Mouse (Mus musculus) liver (tissue): ENCODE results near the gene Zfp991.
A peak's percentile ranks its signal among the peaks of the same experiment; 100 is the strongest.
"Not testable (repeated sequence)": the region's sequence is repeated elsewhere in the genome, so short reads cannot be mapped to it uniquely, and the experiment has no call there.

Experiments
- DNase-seq: peaks from one replicate; pipeline ENCODE4 v3.0.0-alpha.2; 2020; ENCODE audit warnings: mixed read lengths

The Zfp991 gene

DNA sequence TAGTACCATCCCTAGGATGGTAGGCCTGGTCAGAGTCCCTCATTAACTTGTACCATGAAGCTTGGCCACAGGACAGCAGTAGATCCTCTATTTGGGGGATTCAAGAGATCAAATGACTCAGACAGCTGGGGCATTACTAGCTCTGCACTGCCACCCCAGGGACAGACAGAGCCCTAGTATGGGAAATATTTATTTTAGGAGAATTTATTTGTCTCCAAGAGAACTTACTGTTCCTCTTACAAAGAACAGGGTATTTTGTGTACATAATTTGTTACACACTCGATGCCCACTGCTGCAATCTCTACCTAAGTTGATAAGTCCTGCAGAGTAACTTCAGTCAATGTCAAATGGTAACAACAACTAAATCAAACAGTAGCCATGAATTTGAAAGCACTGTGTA lies 55.0 kb downstream of the Zfp991 start:
- not testable (repeated sequence) for DNase-seq

DNA sequence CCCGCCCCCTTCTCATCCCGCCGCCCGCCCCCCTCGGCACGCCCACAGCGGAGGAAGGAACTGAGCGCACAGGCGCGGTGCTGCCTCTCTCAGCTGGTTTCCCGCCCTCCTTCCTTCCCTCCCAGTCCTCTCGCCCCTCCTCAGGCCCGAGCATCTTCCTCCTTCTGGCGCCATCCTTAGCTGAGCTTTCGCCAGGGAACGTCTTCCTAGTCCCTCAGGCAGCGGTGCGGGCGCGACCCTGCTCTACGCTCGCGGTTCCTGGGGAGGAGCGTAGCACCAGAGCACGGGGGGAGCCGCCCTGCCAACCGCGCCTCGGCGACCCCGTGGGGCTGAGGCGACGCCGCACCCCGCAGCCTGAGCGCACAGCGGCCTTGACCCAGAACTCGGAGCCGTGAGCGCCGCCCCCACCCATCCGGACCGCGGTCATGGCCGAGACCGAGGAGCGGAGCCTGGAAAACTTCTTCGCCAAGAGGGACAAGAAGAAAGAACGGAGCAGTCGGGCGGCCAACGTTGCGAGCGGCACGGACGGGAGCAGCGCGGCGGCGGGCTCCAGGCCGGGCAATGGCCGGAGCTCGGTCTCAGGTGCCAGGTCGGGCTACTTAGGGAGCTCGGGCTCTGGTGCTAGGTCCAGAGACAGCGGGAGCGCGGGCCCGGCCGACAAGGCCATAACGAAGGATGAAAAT lies 55.6 kb downstream of the Zfp991 start:
- peak; percentile 4 for DNase-seq

DNA sequence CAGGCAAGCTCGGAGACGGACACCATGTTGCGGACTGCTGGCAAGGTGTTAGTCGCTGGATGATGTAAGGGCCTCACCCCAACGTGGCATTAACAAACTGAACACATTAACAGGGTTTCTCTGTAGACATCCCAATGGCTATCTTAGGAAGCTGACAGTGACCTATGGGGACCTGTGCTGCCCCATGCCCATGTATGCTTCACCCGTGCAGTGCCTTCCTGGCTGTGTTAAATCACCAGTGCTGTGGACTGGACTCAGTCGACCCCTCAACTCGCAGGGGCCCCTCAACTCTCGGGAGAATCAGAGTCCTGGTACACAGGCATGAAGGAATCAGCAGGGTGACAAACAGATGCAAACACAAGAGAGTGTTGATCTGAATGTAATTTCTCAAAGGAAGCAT lies 63.3 kb downstream of the Zfp991 start:
- not testable (repeated sequence) for DNase-seq

GRCm38 (mm10) chr4:147197210-147197609 lies 65.4 kb downstream of the Zfp991 start:
- not testable (repeated sequence) for DNase-seq

DNA sequence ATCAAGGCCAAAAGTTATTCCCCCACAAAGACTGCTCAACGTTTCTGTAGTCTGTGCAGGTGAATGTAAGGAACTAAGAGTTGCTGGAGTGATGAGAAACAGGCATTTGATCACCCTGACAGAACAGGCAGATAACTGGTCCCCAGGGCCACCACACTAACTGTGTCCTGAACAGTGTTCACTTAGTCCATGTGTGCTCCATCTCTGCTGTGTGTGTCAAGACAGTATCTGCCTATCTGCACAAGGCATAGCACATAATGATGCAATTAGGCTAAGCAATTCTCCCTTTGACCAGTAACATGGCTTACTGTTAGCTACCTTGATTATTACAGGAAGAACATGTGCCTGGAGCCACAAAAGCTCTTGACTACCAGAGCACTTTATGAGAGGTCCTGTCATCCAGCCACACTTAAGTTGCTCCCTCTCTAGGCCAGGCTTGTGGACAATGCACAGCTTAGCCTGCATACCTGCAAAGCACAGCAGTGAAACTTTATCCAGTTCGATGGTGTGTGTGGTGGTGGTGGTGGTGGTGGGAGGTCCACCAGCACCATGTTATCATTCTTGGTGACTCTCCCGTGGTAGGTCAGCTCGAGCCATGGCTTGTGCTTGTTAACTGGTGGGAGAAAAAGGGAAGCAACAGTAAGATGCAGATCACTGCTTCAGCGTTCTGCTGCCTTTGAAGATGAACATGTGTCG lies 67.4 kb downstream of the Zfp991 start:
- DNase-seq, result not testable (repeated sequence)

DNA sequence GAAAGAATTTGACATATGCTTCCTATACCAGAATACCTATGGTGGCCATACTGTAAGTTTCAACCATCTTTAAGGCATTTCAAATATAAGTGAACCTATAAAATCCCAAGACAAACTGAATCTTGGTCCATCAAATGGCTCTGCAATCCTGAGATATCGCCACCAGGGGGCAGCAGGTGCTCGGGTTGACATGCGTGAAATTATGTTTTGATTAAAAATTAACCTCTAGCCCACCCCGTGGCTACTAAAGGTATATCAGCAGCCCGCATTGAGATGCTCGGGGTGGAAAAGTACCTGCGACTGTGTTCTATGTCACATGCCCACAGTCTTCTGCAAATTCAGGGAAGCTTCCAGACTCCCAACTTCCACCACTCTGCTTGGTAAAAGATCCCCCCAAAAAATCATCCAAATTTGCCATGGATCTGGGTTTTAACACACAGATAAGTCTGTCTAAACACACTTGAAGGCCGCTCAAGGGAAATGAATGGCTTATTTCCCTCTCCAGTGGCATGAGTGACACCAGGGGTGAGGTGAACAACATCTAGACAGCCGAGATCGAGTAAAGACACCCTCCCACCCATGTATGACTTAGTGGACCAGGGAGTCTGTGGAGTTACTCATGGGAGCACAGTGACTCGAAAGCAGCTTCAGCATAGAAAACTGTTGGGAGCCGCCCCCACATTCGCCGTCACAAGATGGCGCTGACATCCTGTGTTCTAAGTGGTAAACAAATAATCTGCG lies 70.3 kb downstream of the Zfp991 start:
- DNase-seq, result not testable (repeated sequence)

DNA sequence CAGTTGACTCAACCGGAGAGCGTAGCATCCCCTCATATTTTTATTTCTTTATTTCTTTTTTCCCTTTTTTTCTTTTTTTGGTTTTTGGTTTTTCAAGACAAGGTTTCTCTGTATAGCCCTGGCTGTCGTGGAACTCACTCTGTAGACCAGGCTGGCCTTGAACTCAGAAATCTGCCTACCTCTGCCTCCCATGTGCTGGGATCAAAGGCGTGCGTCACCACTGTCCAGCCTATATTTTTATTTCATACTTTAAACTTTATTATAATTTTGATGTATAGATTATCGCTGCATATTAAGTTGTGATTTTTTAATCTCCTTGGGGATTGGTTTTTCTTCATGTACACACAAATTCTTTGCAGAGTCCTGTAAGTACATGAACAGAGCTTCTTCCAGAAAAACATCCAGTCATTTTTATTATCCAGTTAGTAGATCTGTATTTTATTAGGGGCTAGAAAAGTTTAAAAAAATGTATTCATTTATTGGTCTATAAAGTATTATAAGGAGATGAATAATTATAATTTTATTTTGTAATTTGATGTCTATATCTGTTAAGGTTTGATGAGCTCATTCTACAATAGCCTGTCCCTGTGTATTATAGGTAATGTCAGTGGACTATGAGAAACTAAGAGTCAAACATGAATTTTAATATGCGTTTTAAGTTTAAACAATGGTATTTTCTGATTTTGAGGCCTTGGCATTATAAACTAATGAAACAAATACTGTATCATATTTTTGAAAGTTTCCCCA lies 80.5 kb downstream of the Zfp991 start:
- not testable (repeated sequence) for DNase-seq

GRCm38 (mm10) chr4:147214233-147214632 lies 82.4 kb downstream of the Zfp991 start:
- DNase-seq, result not testable (repeated sequence)

- DNase-seq, result not testable (repeated sequence)
These were observed 85.8 kb downstream of the Zfp991 start for GRCm38 (mm10) chr4:147217676-147218075.

DNA sequence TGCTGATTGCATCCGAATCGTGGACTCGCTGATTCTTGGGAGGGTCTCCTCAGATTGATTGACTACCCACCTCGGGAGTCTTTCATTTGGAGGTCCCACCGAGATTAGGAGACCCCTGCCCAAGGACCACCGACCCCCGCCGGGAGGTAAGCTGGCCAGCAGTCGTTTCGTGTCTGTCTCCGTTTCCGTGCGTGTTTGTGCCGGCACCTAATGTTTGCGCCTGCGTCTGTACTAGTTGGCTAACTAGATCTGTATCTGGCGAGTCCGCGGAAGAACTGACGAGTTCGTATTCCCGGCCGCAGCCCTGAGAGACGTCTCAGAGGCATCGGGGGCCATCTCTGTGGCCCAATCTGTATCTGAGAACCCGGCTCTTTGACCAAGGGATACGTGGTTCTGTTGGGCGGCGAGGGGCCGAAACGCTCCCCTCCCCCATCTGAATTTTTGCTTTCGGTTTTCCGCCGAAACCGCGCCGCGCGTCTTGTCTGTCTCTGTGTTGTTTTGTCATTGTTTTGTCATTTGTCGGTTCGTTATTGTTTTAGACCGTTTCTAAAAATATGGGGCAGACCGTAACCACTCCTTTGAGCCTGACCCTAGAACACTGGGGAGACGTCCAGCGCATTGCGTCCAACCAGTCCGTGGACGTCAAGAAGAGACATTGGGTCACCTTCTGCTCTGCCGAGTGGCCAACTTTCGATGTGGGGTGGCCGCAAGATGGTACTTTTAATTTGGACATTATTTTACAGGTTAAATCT lies 87.7 kb downstream of the Zfp991 start:
- DNase-seq, result peak; percentile 9

DNA sequence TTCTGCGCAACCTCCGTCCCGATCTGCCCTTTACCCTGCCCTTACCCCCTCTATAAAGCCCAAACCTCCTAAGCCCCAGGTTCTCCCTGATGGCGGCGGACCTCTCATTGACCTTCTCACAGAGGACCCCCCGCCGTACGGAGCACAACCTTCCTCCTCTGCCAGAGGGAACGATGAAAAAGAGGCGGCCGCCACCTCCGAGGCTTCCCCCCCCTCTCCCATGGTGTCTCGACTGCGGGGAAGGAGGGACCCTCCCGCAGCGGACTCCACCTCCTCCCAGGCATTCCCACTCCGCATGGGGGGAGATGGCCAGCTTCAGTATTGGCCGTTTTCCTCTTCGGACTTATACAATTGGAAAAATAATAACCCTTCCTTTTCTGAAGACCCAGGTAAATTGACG lies 88.4 kb downstream of the Zfp991 start:
- DNase-seq, result not testable (repeated sequence)

DNA sequence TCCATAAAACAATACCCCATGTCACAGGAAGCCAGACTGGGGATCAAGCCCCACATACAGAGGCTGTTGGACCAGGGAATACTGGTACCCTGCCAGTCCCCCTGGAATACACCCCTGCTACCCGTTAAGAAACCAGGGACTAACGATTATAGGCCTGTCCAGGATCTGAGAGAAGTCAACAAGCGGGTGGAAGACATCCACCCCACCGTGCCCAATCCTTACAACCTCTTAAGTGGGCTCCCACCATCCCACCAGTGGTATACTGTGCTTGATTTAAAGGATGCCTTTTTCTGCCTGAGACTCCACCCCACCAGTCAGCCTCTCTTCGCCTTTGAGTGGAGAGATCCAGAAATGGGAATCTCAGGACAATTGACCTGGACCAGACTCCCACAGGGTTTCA lies 90.2 kb downstream of the Zfp991 start:
- DNase-seq, result not testable (repeated sequence)

- DNase-seq, result not testable (repeated sequence)
These were observed 92.1 kb downstream of the Zfp991 start for GRCm38 (mm10) chr4:147223778-147224435.

DNA sequence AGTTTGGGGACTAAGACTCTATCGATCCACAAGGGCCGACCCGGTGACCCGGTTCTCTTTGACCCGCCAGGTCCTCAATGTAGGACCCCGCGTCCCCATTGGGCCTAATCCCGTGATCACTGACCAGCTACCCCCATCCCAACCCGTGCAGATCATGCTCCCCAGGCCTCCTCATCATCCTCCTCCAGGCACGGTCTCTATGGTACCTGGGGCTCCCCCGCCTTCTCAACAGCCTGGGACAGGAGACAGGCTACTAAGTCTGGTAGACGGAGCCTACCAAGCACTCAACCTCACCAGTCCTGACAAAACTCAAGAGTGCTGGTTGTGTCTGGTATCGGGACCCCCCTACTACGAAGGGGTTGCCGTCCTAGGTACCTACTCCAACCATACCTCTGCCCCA lies 93.8 kb downstream of the Zfp991 start:
- DNase-seq, result not testable (repeated sequence)

GRCm38 (mm10) chr4:147230026-147230425 lies 98.2 kb downstream of the Zfp991 start:
- DNase-seq, result not testable (repeated sequence)
